ENCODE assay signal across 8 mouse cellular contexts in the genomic region with DNA sequence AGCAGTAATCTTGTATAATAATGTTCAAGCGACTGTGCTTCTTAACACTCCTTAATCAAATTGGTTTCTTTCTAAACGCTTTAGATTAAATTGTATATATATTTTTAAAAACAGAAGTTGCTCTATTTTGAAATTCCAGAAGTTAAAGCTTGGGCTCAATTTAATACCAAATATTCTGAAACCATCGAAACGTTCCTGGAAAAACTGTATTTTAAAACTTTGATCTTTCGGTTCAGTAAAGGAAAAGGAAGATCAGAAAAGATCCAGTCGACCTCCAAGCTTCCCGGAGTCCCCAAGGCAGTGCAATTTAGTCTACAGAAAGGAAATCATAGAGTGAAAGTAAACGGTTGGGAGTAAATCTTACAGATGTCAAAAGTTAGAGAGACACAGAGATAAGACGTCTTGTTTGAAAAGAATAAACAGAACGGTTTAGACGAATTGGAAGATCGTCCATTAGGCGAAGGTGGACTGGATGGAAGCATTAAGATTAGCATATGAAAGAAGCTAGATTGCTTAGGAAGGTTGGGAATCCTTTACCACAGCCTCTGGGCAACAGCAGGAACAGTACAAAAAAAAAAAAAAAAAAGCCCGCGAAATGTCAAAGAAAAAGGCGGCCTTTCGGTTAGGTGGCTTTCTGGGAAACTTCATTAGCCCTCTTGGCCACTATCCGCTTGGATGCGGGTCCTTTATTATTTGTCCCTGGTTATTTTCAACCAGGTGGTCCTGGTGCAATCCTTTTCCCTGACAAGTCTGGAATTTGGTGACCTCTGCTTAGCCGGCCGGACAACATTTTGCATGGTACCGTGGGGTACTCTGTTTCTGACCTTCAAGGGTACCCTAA. TPM values are rescaled to one million over a fixed set of nuclear protein-coding genes. Genes with fewer than 3 reads are reported as not detected.
DNase-seq lines count a peak whose midpoint lies in the region; ATAC-seq and TF ChIP-seq lines count a peak whose summit lies in the region.

No protein-coding gene starts in this region.

- peak overlapping the region; percentile 79 for H3K9ac ChIP-seq in MEL (ENCODE audit: control insufficient read depth, low read depth, low read length, poor library complexity, severe bottlenecking)
- peak overlapping the region; percentile 55 for H3K9ac ChIP-seq in forebrain, embryonic 12.5 days
- peak overlapping the region; percentile 77 for H3K9ac ChIP-seq in liver, embryonic 13.5 days
- peak overlapping the region; percentile 62 for H3K9ac ChIP-seq in stomach, postnatal 0 days (ENCODE audit: low read length)

- peak overlapping the region; percentile 44 to 62 for H3K4me3 ChIP-seq in MEL (ENCODE audit: control insufficient read depth in 1 of 2, insufficient read depth in 1 of 2, low read depth in 2 of 2, low read length in 2 of 2)
- H3K4me3 ChIP-seq in forebrain, embryonic 12.5 days (replicated peaks), result peak overlapping the region; percentile 45
- peak overlapping the region; percentile 63 for H3K4me3 ChIP-seq in liver, embryonic 13.5 days (replicated peaks)
- peak overlapping the region; percentile 57 for H3K4me3 ChIP-seq in stomach, postnatal 0 days (ENCODE audit: low read depth, low read length)

- peak overlapping the region; percentile 55 for H3K4me2 ChIP-seq in forebrain, embryonic 12.5 days
- peak overlapping the region; percentile 71 for H3K4me2 ChIP-seq in liver, embryonic 13.5 days
- peak overlapping the region; percentile 67 for H3K4me2 ChIP-seq in stomach, postnatal 0 days (replicated peaks; ENCODE audit: low read depth)

- H3K79me2 ChIP-seq in MEL (ENCODE audit: control insufficient read depth, insufficient read depth, low read length, poor library complexity), result no peaks in the 10 kb centered on the region; the same call in 1 of the 2 replicates

- H3K4me1 ChIP-seq in MEL (ENCODE audit: control insufficient read depth in 1 of 2, insufficient read depth in 2 of 2, low read length in 2 of 2), result peaks cover 0 to 8% of the 10 kb centered on the region in 2 experiments; a peak in 2 of 4 replicates
- H3K4me1 ChIP-seq in forebrain, embryonic 12.5 days, result peaks cover 30% of the 10 kb centered on the region
- peaks cover 49% of the 10 kb centered on the region for H3K4me1 ChIP-seq in liver, embryonic 13.5 days (replicated peaks)
- H3K4me1 ChIP-seq in stomach, postnatal 0 days (replicated peaks; ENCODE audit: control insufficient read depth, insufficient read depth), result 0 out of 2 replicates have a peak, but pooled peaks cover 2% of the 10 kb centered on the region

- no peak; a peak in 1 of 4 replicates for TF ChIP-seq POLR2A in MEL (IDR thresholded peaks at IDR 0.05; ENCODE audit: control insufficient read depth in 1 of 2, insufficient read depth in 1 of 2, low read depth in 1 of 2, low read length in 2 of 2, poor library complexity in 1 of 2)

- no peaks in the 10 kb centered on the region for H3K9me3 ChIP-seq in MEL (replicated peaks; ENCODE audit: insufficient read depth, low read length)
- H3K9me3 ChIP-seq in forebrain, embryonic 12.5 days, result no peaks in the 10 kb centered on the region
- no peaks in the 10 kb centered on the region for H3K9me3 ChIP-seq in liver, embryonic 13.5 days (replicated peaks)
- no peaks in the 10 kb centered on the region for H3K9me3 ChIP-seq in stomach, postnatal 0 days (ENCODE audit: control insufficient read depth, low read length)

- peak; percentile 34 for DNase-seq in kidney, adult 9 months
- no peak for DNase-seq in kidney, postnatal 25 days
- DNase-seq in MEL (ENCODE audit: low read depth, low spot score), result peak; percentile 65
- peak; percentile 18 for DNase-seq in liver, embryonic 13.5 days
- DNase-seq in stomach, postnatal 0 days (ENCODE audit: low spot score), result no peak
- DNase-seq in layer of hippocampus, adult 8-10 months (ENCODE audit: low spot score in 2 of 2), result no peak
- DNase-seq in left cerebral cortex, adult 9 months (ENCODE audit: low spot score in 2 of 2), result no peak

- WGBS in forebrain, embryonic 12.5 days, result 1% methylated on average over 22 of the region's 22 CpGs
- WGBS in liver, embryonic 13.5 days (ENCODE audit: insufficient replicate concordance), result 3% methylated on average over 22 of the region's 22 CpGs
- under 1% methylated on average over 22 of the region's 22 CpGs for WGBS in stomach, postnatal 0 days

- H3K27me3 ChIP-seq in MEL (ENCODE audit: control insufficient read depth in 1 of 2, insufficient read depth in 2 of 2, low read length in 2 of 2), result no peaks in the 10 kb centered on the region
- no peaks in the 10 kb centered on the region for H3K27me3 ChIP-seq in forebrain, embryonic 12.5 days
- no peaks in the 10 kb centered on the region for H3K27me3 ChIP-seq in liver, embryonic 13.5 days
- no peaks in the 10 kb centered on the region for H3K27me3 ChIP-seq in stomach, postnatal 0 days (ENCODE audit: control insufficient read depth, insufficient read depth, low read length)

- H3K36me3 ChIP-seq in MEL (ENCODE audit: control insufficient read depth in 1 of 2, insufficient read depth in 2 of 2, low read length in 2 of 2), result peaks cover 0 to 27% of the 10 kb centered on the region in 2 experiments; a peak in 2 of 4 replicates
- H3K36me3 ChIP-seq in forebrain, embryonic 12.5 days (replicated peaks), result no peaks in the 10 kb centered on the region
- no peaks in the 10 kb centered on the region for H3K36me3 ChIP-seq in liver, embryonic 13.5 days
- H3K36me3 ChIP-seq in stomach, postnatal 0 days (ENCODE audit: control insufficient read depth, insufficient read depth, low read length), result no peaks in the 10 kb centered on the region

- TF ChIP-seq CTCF in MEL (IDR thresholded peaks at IDR 0.05 in 2 of 3, conservative IDR thresholded peaks at IDR 0.05 in 1 of 3; ENCODE audit: control insufficient read depth in 1 of 3, insufficient read depth in 1 of 3, low read depth in 2 of 3, low read length in 3 of 3, poor library complexity in 1 of 3, severe bottlenecking in 1 of 3), result no peak
- TF ChIP-seq CTCF in stomach, postnatal 0 days (IDR thresholded peaks at IDR 0.05; ENCODE audit: low read depth), result no peak

- TF ChIP-seq RAD21 in MEL (IDR thresholded peaks at IDR 0.05; ENCODE audit: low read depth, low read length), result no peak

- H3K27ac ChIP-seq in MEL (ENCODE audit: control insufficient read depth, low read depth, low read length), result peak overlapping the region; percentile 99
- H3K27ac ChIP-seq in forebrain, embryonic 12.5 days, result peak overlapping the region; percentile 94
- peak overlapping the region; percentile 100 for H3K27ac ChIP-seq in liver, embryonic 13.5 days
- H3K27ac ChIP-seq in stomach, postnatal 0 days (replicated peaks), result peak overlapping the region; percentile 93

- no peak for TF ChIP-seq EP300 in MEL (IDR thresholded peaks at IDR 0.05; ENCODE audit: low read depth in 1 of 2, low read length in 2 of 2)
- TF ChIP-seq EP300 in stomach, postnatal 0 days (optimal IDR thresholded peaks at IDR 0.05), result no peak

- 0 out of 2 replicates have a peak, but pooled peaks have one; percentile 30 for ATAC-seq in forebrain, embryonic 12.5 days (ENCODE audit: low FRiP score)
- ATAC-seq in liver, embryonic 13.5 days (ENCODE audit: low read depth), result no peak
- no peak for ATAC-seq in stomach, postnatal 0 days (ENCODE audit: low FRiP score, low TSS enrichment)

RNA-seq across cellular contexts. Expression of a gene that starts 4.9 kb away (rescaled TPM):
- 1,889 and 1,922 TPM in 2 replicates for total RNA-seq in MEL (2012; rRNA removed)
- polyA plus RNA-seq in MEL (2012; ENCODE audit: insufficient read depth in 1 of 2, insufficient read length in 2 of 2, low read depth in 1 of 2, low replicate concordance in 2 of 2, missing spikeins in 1 of 2), result 10 to 100 TPM in 1 of 2 experiments, not detected in 1; 11.7 TPM
- polyA plus RNA-seq in forebrain, embryonic 12.5 days (2016; fragmentation: Nextera tagmentation; extraction: Ambion mirVana), result 137 and 142 TPM in 2 replicates
- 116 and 152 TPM in 2 replicates for polyA plus RNA-seq in liver, embryonic 13.5 days (2015; fragmentation: Nextera tagmentation; extraction: Ambion mirVana)
- 32.0 and 48.7 TPM in 2 replicates for polyA plus RNA-seq in stomach, postnatal 0 days (2015; fragmentation: Nextera tagmentation; extraction: Ambion mirVana)
- total RNA-seq in layer of hippocampus, adult 8-10 months (2022), result 100 to 1,000 TPM; 106 to 128 (median 119) TPM

RNA-seq across cellular contexts. Expression of a gene that starts 10.8 kb away (rescaled TPM):
- 150 and 212 TPM in 2 replicates for total RNA-seq in MEL (2012; rRNA removed)
- polyA plus RNA-seq in MEL (2012; ENCODE audit: insufficient read depth in 1 of 2, insufficient read length in 2 of 2, low read depth in 1 of 2, low replicate concordance in 2 of 2, missing spikeins in 1 of 2), result 1 to 10 TPM in 1 of 2 experiments, not detected in 1; 1.4 TPM
- polyA plus RNA-seq in forebrain, embryonic 12.5 days (2016; fragmentation: Nextera tagmentation; extraction: Ambion mirVana), result 5.8 and 6.6 TPM in 2 replicates
- 5.9 and 7.2 TPM in 2 replicates for polyA plus RNA-seq in liver, embryonic 13.5 days (2015; fragmentation: Nextera tagmentation; extraction: Ambion mirVana)
- polyA plus RNA-seq in stomach, postnatal 0 days (2015; fragmentation: Nextera tagmentation; extraction: Ambion mirVana), result 1.7 and 4.2 TPM in 2 replicates
- total RNA-seq in layer of hippocampus, adult 8-10 months (2022), result 10 to 100 TPM in 2 of 4 experiments, 1 to 10 TPM in 2; 8.2 to 11.5 (median 10.5) TPM

RNA-seq across cellular contexts. Expression of a gene that starts 12.1 kb away (rescaled TPM):
- 924 and 1,082 TPM in 2 replicates for total RNA-seq in MEL (2012; rRNA removed)
- under 1 TPM in 1 of 2 experiments, not detected in 1; 0.14 TPM for polyA plus RNA-seq in MEL (2012; ENCODE audit: insufficient read depth in 1 of 2, insufficient read length in 2 of 2, low read depth in 1 of 2, low replicate concordance in 2 of 2, missing spikeins in 1 of 2)
- polyA plus RNA-seq in forebrain, embryonic 12.5 days (2016; fragmentation: Nextera tagmentation; extraction: Ambion mirVana), result 1.3 and 3.7 TPM in 2 replicates
- polyA plus RNA-seq in liver, embryonic 13.5 days (2015; fragmentation: Nextera tagmentation; extraction: Ambion mirVana), result 1.2 and 4.3 TPM in 2 replicates
- 0.67 and 0.79 TPM in 2 replicates for polyA plus RNA-seq in stomach, postnatal 0 days (2015; fragmentation: Nextera tagmentation; extraction: Ambion mirVana)
- total RNA-seq in layer of hippocampus, adult 8-10 months (2022), result 10 to 100 TPM in 1 of 4 experiments, 1 to 10 TPM in 3; 3.0 to 11.0 (median 5.7) TPM

RNA-seq across cellular contexts. Expression of a gene that starts 12.3 kb away (rescaled TPM):
- total RNA-seq in MEL (2012; rRNA removed), result 1,093 and 1,255 TPM in 2 replicates
- polyA plus RNA-seq in MEL (2012; ENCODE audit: insufficient read depth in 1 of 2, insufficient read length in 2 of 2, low read depth in 1 of 2, low replicate concordance in 2 of 2, missing spikeins in 1 of 2), result 1 to 10 TPM in 1 of 2 experiments, not detected in 1; 2.2 TPM
- polyA plus RNA-seq in forebrain, embryonic 12.5 days (2016; fragmentation: Nextera tagmentation; extraction: Ambion mirVana), result 7.2 and 9.5 TPM in 2 replicates
- polyA plus RNA-seq in liver, embryonic 13.5 days (2015; fragmentation: Nextera tagmentation; extraction: Ambion mirVana), result 5.0 and 12.7 TPM in 2 replicates
- polyA plus RNA-seq in stomach, postnatal 0 days (2015; fragmentation: Nextera tagmentation; extraction: Ambion mirVana), result 1.1 and 3.2 TPM in 2 replicates
- total RNA-seq in layer of hippocampus, adult 8-10 months (2022), result 10 to 100 TPM; 19.2 to 30.0 (median 24.4) TPM

RNA-seq across cellular contexts. Expression of a gene that starts 15.1 kb away (rescaled TPM):
- 2,580 and 3,348 TPM in 2 replicates for total RNA-seq in MEL (2012; rRNA removed)
- polyA plus RNA-seq in MEL (2012; ENCODE audit: insufficient read depth in 1 of 2, insufficient read length in 2 of 2, low read depth in 1 of 2, low replicate concordance in 2 of 2, missing spikeins in 1 of 2), result 10 to 100 TPM in 1 of 2 experiments, not detected in 1; 14.7 TPM
- 8.9 and 11.4 TPM in 2 replicates for polyA plus RNA-seq in forebrain, embryonic 12.5 days (2016; fragmentation: Nextera tagmentation; extraction: Ambion mirVana)
- 6.5 and 14.1 TPM in 2 replicates for polyA plus RNA-seq in liver, embryonic 13.5 days (2015; fragmentation: Nextera tagmentation; extraction: Ambion mirVana)
- polyA plus RNA-seq in stomach, postnatal 0 days (2015; fragmentation: Nextera tagmentation; extraction: Ambion mirVana), result 4.9 and 10.5 TPM in 2 replicates
- total RNA-seq in layer of hippocampus, adult 8-10 months (2022), result 10 to 100 TPM; 57.3 to 67.6 (median 60.8) TPM

Comparison
In these comparisons a context has a peak if more than half of its experiments do, and no peak if none do; other contexts are left out.
1. DNase-seq: peak in kidney, adult 9 months (single experiment), MEL (single experiment) and liver, embryonic 13.5 days (single experiment); none in kidney, postnatal 25 days (0 of 2), stomach, postnatal 0 days (single experiment), layer of hippocampus, adult 8-10 months (0 of 2) and left cerebral cortex, adult 9 months (0 of 2).
2. Peak in every context shown above with its lines, with median percentiles within 50 percentile points of each other: H3K27ac ChIP-seq, H3K4me3 ChIP-seq, H3K9ac ChIP-seq and H3K4me2 ChIP-seq.